ENCODE assay signal across 8 mouse cellular contexts in the genomic region with DNA sequence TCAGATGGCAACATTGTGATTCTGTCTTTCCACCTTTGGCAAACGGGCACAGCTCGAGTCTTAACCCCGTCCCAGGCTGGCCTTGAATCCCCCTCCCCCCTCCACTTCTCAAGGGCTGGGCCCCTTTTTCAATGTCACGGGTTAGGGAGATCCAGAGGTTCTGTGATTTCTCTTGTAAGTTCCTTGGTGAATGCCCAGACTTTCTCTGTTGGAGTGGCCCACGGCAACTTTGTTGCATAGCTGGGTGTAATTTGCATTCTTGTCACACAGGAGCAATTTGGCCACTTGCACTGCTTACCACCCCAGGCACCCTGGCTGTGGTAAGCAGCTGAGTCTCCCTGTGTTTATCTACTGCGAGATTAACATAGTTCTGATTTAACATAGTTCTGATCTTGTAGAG. TPM values are rescaled to one million over a fixed set of nuclear protein-coding genes. Genes with fewer than 3 reads are reported as not detected.
DNase-seq lines count a peak whose midpoint lies in the region; ATAC-seq lines count a peak whose summit lies in the region.

No protein-coding gene starts in this region.

- H3K27ac ChIP-seq in heart, embryonic 16.5 days (ENCODE audit: low read length) = no peak overlapping the region
- H3K27ac ChIP-seq in forebrain, embryonic 10.5 days = no peak overlapping the region
- peak overlapping the region; percentile 37; the same call in 1 of the 2 replicates for H3K27ac ChIP-seq in kidney, embryonic 14.5 days (ENCODE audit: low read depth, low read length)
- H3K27ac ChIP-seq in neural tube, embryonic 13.5 days (replicated peaks) = peak overlapping the region; percentile 75; the same call in 1 of the 2 replicates

- no peaks in the 10 kb centered on the region for H3K27me3 ChIP-seq in heart, embryonic 16.5 days (ENCODE audit: control insufficient read depth, insufficient read depth, low read length)
- H3K27me3 ChIP-seq in forebrain, embryonic 10.5 days (ENCODE audit: poor library complexity, severe bottlenecking) = no peaks in the 10 kb centered on the region
- no peaks in the 10 kb centered on the region for H3K27me3 ChIP-seq in kidney, embryonic 14.5 days (ENCODE audit: control insufficient read depth, insufficient read depth, low read length)
- no peaks in the 10 kb centered on the region for H3K27me3 ChIP-seq in neural tube, embryonic 13.5 days

- no peak for DNase-seq in heart, adult 11 months
- no peak for DNase-seq in forebrain, embryonic 10.5 days (ENCODE audit: extremely low spot score, low spot score)
- no peak for DNase-seq in left cerebral cortex, postnatal 14 days (ENCODE audit: low spot score in 2 of 2)
- no peak for DNase-seq in left cerebral cortex, adult 8-10 months (ENCODE audit: low spot score in 2 of 2)
- DNase-seq in right cerebral cortex, postnatal 25 days = no peak

- peaks cover 22% of the 10 kb centered on the region for H3K4me1 ChIP-seq in heart, embryonic 16.5 days (ENCODE audit: control insufficient read depth, insufficient read depth, low read length)
- peaks cover 32% of the 10 kb centered on the region for H3K4me1 ChIP-seq in forebrain, embryonic 10.5 days
- peaks cover 22% of the 10 kb centered on the region for H3K4me1 ChIP-seq in kidney, embryonic 14.5 days (ENCODE audit: control insufficient read depth, insufficient read depth, low read length)
- peaks cover 44% of the 10 kb centered on the region for H3K4me1 ChIP-seq in neural tube, embryonic 13.5 days (replicated peaks)

- 38% methylated on average over 6 of the region's 6 CpGs for WGBS in heart, embryonic 16.5 days
- 10% methylated on average over 6 of the region's 6 CpGs for WGBS in forebrain, embryonic 10.5 days
- WGBS in kidney, embryonic 14.5 days = 21% methylated on average over 6 of the region's 6 CpGs
- WGBS in neural tube, embryonic 13.5 days = 7% methylated on average over 6 of the region's 6 CpGs

- H3K9ac ChIP-seq in heart, embryonic 16.5 days (ENCODE audit: low read length) = no peak overlapping the region
- 0 out of 2 replicates have a peak overlapping the region, but pooled peaks have one; percentile 12 for H3K9ac ChIP-seq in kidney, embryonic 14.5 days (ENCODE audit: low read depth, low read length)
- no peak overlapping the region for H3K9ac ChIP-seq in neural tube, embryonic 13.5 days

- H3K4me3 ChIP-seq in heart, embryonic 16.5 days (ENCODE audit: low read length) = no peak overlapping the region
- H3K4me3 ChIP-seq in forebrain, embryonic 10.5 days = peak overlapping the region; percentile 86
- H3K4me3 ChIP-seq in kidney, embryonic 14.5 days (ENCODE audit: low read length) = peak overlapping the region; percentile 6; the same call in 1 of the 2 replicates
- peak overlapping the region; percentile 9; the same call in 1 of the 2 replicates for H3K4me3 ChIP-seq in neural tube, embryonic 13.5 days

- peak overlapping the region; percentile 1; the same call in 1 of the 2 replicates for H3K4me2 ChIP-seq in heart, embryonic 16.5 days (ENCODE audit: low read depth, low read length)
- H3K4me2 ChIP-seq in kidney, embryonic 14.5 days (replicated peaks; ENCODE audit: low read depth, low read length) = peak overlapping the region; percentile 79; the same call in 1 of the 2 replicates
- peak overlapping the region; percentile 77 for H3K4me2 ChIP-seq in neural tube, embryonic 13.5 days

- no peaks in the 10 kb centered on the region; the same call in 1 of the 2 replicates for H3K36me3 ChIP-seq in heart, embryonic 16.5 days (ENCODE audit: control insufficient read depth, insufficient read depth)
- H3K36me3 ChIP-seq in forebrain, embryonic 10.5 days (replicated peaks) = peaks cover 20% of the 10 kb centered on the region
- peaks cover 4% of the 10 kb centered on the region; the same call in 1 of the 2 replicates for H3K36me3 ChIP-seq in kidney, embryonic 14.5 days (ENCODE audit: control insufficient read depth, insufficient read depth, low read length)
- peaks cover 15% of the 10 kb centered on the region; the same call in 1 of the 2 replicates for H3K36me3 ChIP-seq in neural tube, embryonic 13.5 days

- ATAC-seq in heart, embryonic 16.5 days (replicated peaks; ENCODE audit: extremely low read depth, insufficient read depth, low FRiP score) = no peak
- no peak for ATAC-seq in kidney, embryonic 14.5 days (ENCODE audit: low FRiP score, low TSS enrichment)
- no peak for ATAC-seq in neural tube, embryonic 13.5 days (ENCODE audit: low read depth)

- intact Hi-C loops in left cerebral cortex, postnatal 14 days (cut with DNase I) = no loop called here

- H3K9me3 ChIP-seq in heart, embryonic 16.5 days (replicated peaks; ENCODE audit: control insufficient read depth, low read length) = no peaks in the 10 kb centered on the region
- H3K9me3 ChIP-seq in forebrain, embryonic 10.5 days = no peaks in the 10 kb centered on the region
- H3K9me3 ChIP-seq in kidney, embryonic 14.5 days (ENCODE audit: control insufficient read depth, low read length) = no peaks in the 10 kb centered on the region
- no peaks in the 10 kb centered on the region for H3K9me3 ChIP-seq in neural tube, embryonic 13.5 days

RNA-seq across cellular contexts. Expression of gene Arhgef18, which starts 1.8 kb away (rescaled TPM):
- polyA plus RNA-seq in heart, embryonic 16.5 days (2015; fragmentation: Nextera tagmentation; extraction: Ambion mirVana) = 6.5 and 6.8 TPM in 2 replicates
- 9.7 and 11.4 TPM in 2 replicates for polyA plus RNA-seq in forebrain, embryonic 10.5 days (2016; fragmentation: Nextera tagmentation; extraction: Ambion mirVana)
- polyA plus RNA-seq in kidney, embryonic 14.5 days (2014; fragmentation: Nextera tagmentation; extraction: Ambion mirVana) = 8.9 and 11.7 TPM in 2 replicates
- polyA plus RNA-seq in neural tube, embryonic 13.5 days (2015; fragmentation: Nextera tagmentation; extraction: Ambion mirVana) = 9.2 and 11.0 TPM in 2 replicates
- 10 to 100 TPM; 38.1 to 40.7 TPM for total RNA-seq in left cerebral cortex, postnatal 14 days (2021)
- total RNA-seq in left cerebral cortex, adult 8-10 months (2022) = 10 to 100 TPM; 38.6 to 45.6 (median 41.8) TPM

RNA-seq across cellular contexts. Expression of gene A430078G23Rik, which starts 41.4 kb away (rescaled TPM):
- 0.84 and 1.6 TPM in 2 replicates for polyA plus RNA-seq in heart, embryonic 16.5 days (2015; fragmentation: Nextera tagmentation; extraction: Ambion mirVana)
- polyA plus RNA-seq in forebrain, embryonic 10.5 days (2016; fragmentation: Nextera tagmentation; extraction: Ambion mirVana) = not detected in 2 replicates
- polyA plus RNA-seq in kidney, embryonic 14.5 days (2014; fragmentation: Nextera tagmentation; extraction: Ambion mirVana) = not detected in 2 replicates
- not detected in 2 replicates for polyA plus RNA-seq in neural tube, embryonic 13.5 days (2015; fragmentation: Nextera tagmentation; extraction: Ambion mirVana)
- not detected for total RNA-seq in left cerebral cortex, postnatal 14 days (2021)
- total RNA-seq in left cerebral cortex, adult 8-10 months (2022) = not detected

Comparison
In these comparisons a context has a peak if more than half of its experiments do, and no peak if none do; other contexts are left out.
1. H3K27ac ChIP-seq: peak in kidney, embryonic 14.5 days (single experiment) and neural tube, embryonic 13.5 days (single experiment); none in heart, embryonic 16.5 days (single experiment) and forebrain, embryonic 10.5 days (single experiment).
2. H3K4me2 ChIP-seq: peak in every context shown above with its lines; median percentile 79 in kidney, embryonic 14.5 days; 77 in neural tube, embryonic 13.5 days; 1 in heart, embryonic 16.5 days.